Mouse (Mus musculus) ES-E14 (cell line): Measurements from ENCODE around the gene Zmat3. TPM values are rescaled to one million over a fixed set of nuclear protein-coding genes. Genes with fewer than 3 reads are reported as not detected.

Source experiments
- DNase-seq: peaks from one replicate; pipeline ENCODE4 v3.0.0-alpha.2; 2013; ENCODE audit warnings: low read depth, low spot score
- H3K27ac ChIP-seq: 2 replicates; pipeline ENCODE4 v1.5.1; 2012; ENCODE audit warnings: low read depth, mild to moderate bottlenecking, low read length, moderate library complexity, mixed read lengths; ENCODE audit not compliant: poor library complexity, insufficient read depth, severe bottlenecking
- H3K36me3 ChIP-seq: 2 replicates; pipeline ENCODE4 v1.6.1; 2012; ENCODE audit warnings: mild to moderate bottlenecking, low read length, moderate library complexity, mixed read lengths; ENCODE audit not compliant: control insufficient read depth, poor library complexity, insufficient read depth, severe bottlenecking
- H3K4me1 ChIP-seq, 2 experiments: fragments of 150-350 bp in 1 of 2; sonication (generic) in 1 of 2; 2 replicates each; pipeline ENCODE4 v1.6.1; 2012; ENCODE audit warnings: low read length in 2 of 2, mild to moderate bottlenecking in 1 of 2, mixed read lengths in 1 of 2; ENCODE audit not compliant: control insufficient read depth in 2 of 2, insufficient read depth in 2 of 2, poor library complexity in 1 of 2
- H3K4me3 ChIP-seq, 2 experiments: fragments of 150-350 bp in 1 of 2; sonication (generic) in 1 of 2; 2 replicates each; pipeline ENCODE4 v1.5.1; 2012; ENCODE audit warnings: low read length in 2 of 2, low read depth in 1 of 2, mild to moderate bottlenecking in 1 of 2, mixed read lengths in 1 of 2; ENCODE audit not compliant: insufficient read depth in 1 of 2, poor library complexity in 1 of 2, severe bottlenecking in 1 of 2
- H3K9ac ChIP-seq: 2 replicates; pipeline ENCODE4 v1.6.1; 2012; ENCODE audit warnings: low read depth, mild to moderate bottlenecking, low read length, mixed read lengths; ENCODE audit not compliant: poor library complexity, insufficient read depth, severe bottlenecking
- H3K9me3 ChIP-seq: fragments of 150-350 bp; sonication (generic); 2 replicates; pipeline ENCODE4 v1.6.1; 2012; ENCODE audit warnings: low read depth, mild to moderate bottlenecking, low read length; ENCODE audit not compliant: control insufficient read depth, insufficient read depth
- CHD2 ChIP-seq: IDR thresholded peaks from 2 replicates; pipeline ENCODE4 v1.6.1; 2014; ENCODE audit warnings: mild to moderate bottlenecking, low read depth, low read length, inconsistent platforms
- HCFC1 ChIP-seq: IDR thresholded peaks from 2 replicates; pipeline ENCODE4 v1.6.1; 2012; ENCODE audit warnings: low read length, inconsistent platforms, borderline replicate concordance; ENCODE audit not compliant: insufficient read depth
- MAFK ChIP-seq: IDR thresholded peaks from 2 replicates; pipeline ENCODE4 v1.6.1; 2014; ENCODE audit warnings: mild to moderate bottlenecking, low read depth, low read length, inconsistent platforms; ENCODE audit not compliant: insufficient read depth
- ZC3H11A ChIP-seq: IDR thresholded peaks from 2 replicates; pipeline ENCODE4 v1.6.1; 2012; ENCODE audit warnings: low read depth, mild to moderate bottlenecking, inconsistent platforms, low read length, borderline replicate concordance
- ZNF384 ChIP-seq: IDR thresholded peaks from 2 replicates; pipeline ENCODE4 v1.6.1; 2012; ENCODE audit warnings: low read depth, low read length, inconsistent platforms
- in situ Hi-C, 2 experiments: fragments of 600-800 bp; cut with MboI; formaldehyde crosslinking; loops; one replicate each; pipeline ENCODE4 v1.15.1; 2025; ENCODE audit warnings: low sequenced_read_pairs in 2 of 2, inconsistent platforms in 1 of 2; ENCODE audit not compliant: unreplicated experiment in 2 of 2
- total RNA-seq: library from RNA; depleted of rRNA; stranded (reverse); fragments of 300-350 nt; gene quantifications from 2 replicates; pipeline ENCODE4 v1.2.3, GENCODE M21; 2012

The Zmat3 gene
- total RNA-seq, 1 experiment, result 30.9 TPM

GRCm38 (mm10) chr3:32399931-32400330 is 34.1 kb upstream of the Zmat3 start:
- no peak for DNase-seq
- Histone ChIP-seq H3K9ac (no peak overlapping the region), H3K4me1 (peaks cover 3% of the 10 kb centered on the region in 2 experiments; a peak in 2 of 4 replicates), H3K9me3 (no peaks in the 10 kb centered on the region), H3K4me3 (no peak overlapping the region), H3K27ac (peak overlapping the region; percentile 25; the same call in 1 of the 2 replicates), H3K36me3 (no peaks in the 10 kb centered on the region)
- TF ChIP-seq CHD2, result no peak
- no peak for TF ChIP-seq MAFK
- TF ChIP-seq ZC3H11A, result no peak
- TF ChIP-seq HCFC1, result no peak
- TF ChIP-seq ZNF384, result no peak
- in situ Hi-C loops, result no loop called here

GRCm38 (mm10) chr3:32399381-32399780 is 33.6 kb upstream of the Zmat3 start:
- peaks cover 3% of the 10 kb centered on the region in 2 experiments; a peak in 2 of 4 replicates for H3K4me1 ChIP-seq
- TF ChIP-seq HCFC1 (no peak), MAFK (no peak), ZNF384 (no peak), ZC3H11A (no peak), CHD2 (no peak)
- no peaks in the 10 kb centered on the region for H3K9me3 ChIP-seq
- no peaks in the 10 kb centered on the region for H3K36me3 ChIP-seq
- H3K9ac ChIP-seq, result no peak overlapping the region
- H3K4me3 ChIP-seq, result no peak overlapping the region
- in situ Hi-C loops, result no loop called here
- no peak for DNase-seq
- H3K27ac ChIP-seq, result no peak overlapping the region

- H3K4me3 ChIP-seq, result peak overlapping the region in 1 of 2 experiments; percentile 88; a peak in 2 of 4 replicates
- H3K4me1 ChIP-seq, result peaks cover 3% of the 10 kb centered on the region in 2 experiments; a peak in 2 of 4 replicates
- no peaks in the 10 kb centered on the region for H3K9me3 ChIP-seq
- in situ Hi-C loops, result no loop called here
- H3K36me3 ChIP-seq, result no peaks in the 10 kb centered on the region
- no peak overlapping the region for H3K27ac ChIP-seq
- no peak overlapping the region for H3K9ac ChIP-seq
- no peak for TF ChIP-seq ZNF384
- TF ChIP-seq CHD2, result no peak
- TF ChIP-seq ZC3H11A, result no peak
- DNase-seq, result no peak
Measured at GRCm38 (mm10) chr3:32398623-32399022, 32.8 kb upstream of the Zmat3 start.

- in situ Hi-C loops, result no loop called here
Measured at GRCm38 (mm10) chr3:32398175-32398538, 32.3 kb upstream of the Zmat3 start.

More at GRCm38 (mm10) chr3:32398175-32398538, 32.3 kb upstream of the Zmat3 start:
- no peak overlapping the region for H3K27ac ChIP-seq
- H3K9ac ChIP-seq, result peak overlapping the region; percentile 98; the same call in 1 of the 2 replicates
- no peak for DNase-seq
- no peaks in the 10 kb centered on the region for H3K36me3 ChIP-seq
- H3K9me3 ChIP-seq, result no peaks in the 10 kb centered on the region
- TF ChIP-seq MAFK, result no peak
- no peak for TF ChIP-seq ZNF384
- no peak for TF ChIP-seq HCFC1
- TF ChIP-seq CHD2, result no peak
- TF ChIP-seq ZC3H11A, result no peak
- peak overlapping the region; percentile 88 to 97 for H3K4me3 ChIP-seq
- H3K4me1 ChIP-seq, result peaks cover 3% of the 10 kb centered on the region in 2 experiments; a peak in 2 of 4 replicates
